Mouse (Mus musculus) megakaryocyte progenitor cell, adult 5-6 weeks (primary cell): Measurements from ENCODE around the gene P2ry6. TPM values are rescaled to one million over a fixed set of nuclear protein-coding genes. Genes with fewer than 3 reads are reported as not detected.

Experiments used
- ATAC-seq: replicated peaks from 2 replicates; pipeline ENCODE4 v1.8.0; 2016; ENCODE audit warnings: mild to moderate bottlenecking, moderate TSS enrichment, inconsistent platforms; ENCODE audit not compliant: poor library complexity
- total RNA-seq, 2 experiments: library from RNA; stranded (forward) in 1 of 2; stranded (reverse) in 1 of 2; fragments of 157-497, 149-512 nt in 1 of 2; fragments of 200-1000 nt in 1 of 2; gene quantifications; 2 replicates each; pipeline versions ENCODE4 v1.2.3 to v1.2.4; 2015 to 2017

Gene P2ry6
- total RNA-seq, 2 experiments from 2014 or later: 0.04 to 0.49 TPM

DNA sequence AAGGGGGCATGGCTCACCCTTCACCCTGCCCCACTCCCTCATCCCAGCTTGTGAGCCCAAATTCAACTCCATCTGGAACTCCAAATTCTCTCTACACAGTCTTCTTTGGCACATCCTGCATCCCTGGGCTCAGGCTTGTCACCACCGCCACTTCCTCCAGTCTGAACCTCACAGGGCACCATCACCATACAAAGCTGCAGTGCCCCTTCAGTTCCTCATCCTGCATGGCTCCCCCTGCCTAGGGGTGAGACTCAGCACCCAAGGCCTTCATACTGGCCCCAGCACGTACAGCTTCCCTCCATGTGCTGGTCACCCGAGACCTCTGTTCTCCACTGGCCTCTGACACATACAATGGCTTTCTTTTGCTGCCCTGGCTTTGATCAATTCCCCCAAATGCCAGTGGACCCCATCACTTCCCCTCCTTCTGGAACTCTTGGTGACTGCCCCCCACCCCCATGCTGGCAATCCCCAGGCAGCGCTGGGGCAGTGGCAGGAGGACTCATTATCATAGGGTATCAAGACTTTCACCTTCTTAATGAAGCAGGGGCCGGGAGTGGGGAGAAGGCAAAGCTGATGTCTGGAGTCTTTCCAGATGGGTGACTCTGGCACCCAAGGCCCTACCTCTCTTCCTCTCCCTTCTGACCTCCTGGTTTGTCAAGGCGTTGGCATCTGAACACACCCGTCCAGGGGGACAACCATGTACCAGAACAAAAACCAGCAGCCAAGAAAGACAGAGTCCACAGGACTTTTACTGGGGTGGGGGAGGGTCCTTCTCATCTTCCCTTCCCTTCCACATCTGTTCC, 55.2 kb downstream of the P2ry6 start:
- ATAC-seq: peak; percentile 50

DNA sequence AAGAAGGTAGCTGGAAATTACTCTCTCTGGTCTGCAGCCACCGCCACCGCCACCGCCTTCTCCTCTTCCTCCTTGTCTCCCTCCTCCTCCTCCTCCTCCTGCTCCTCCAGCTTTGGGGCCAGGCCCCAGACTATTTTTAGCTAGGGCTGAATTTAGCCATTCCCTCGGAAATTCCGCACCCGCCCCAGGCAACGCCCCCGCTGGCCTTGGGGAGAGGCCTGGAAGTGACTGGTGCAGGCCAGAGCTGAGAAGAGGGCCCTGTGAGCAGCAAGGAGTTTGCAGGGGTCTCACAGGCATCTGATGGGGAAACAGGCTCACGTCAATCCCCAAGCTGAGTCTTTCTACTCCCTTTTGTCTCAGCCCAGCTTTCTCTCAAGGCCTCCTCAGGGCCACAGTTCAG, 56.3 kb downstream of the P2ry6 start:
- ATAC-seq: no peak

DNA sequence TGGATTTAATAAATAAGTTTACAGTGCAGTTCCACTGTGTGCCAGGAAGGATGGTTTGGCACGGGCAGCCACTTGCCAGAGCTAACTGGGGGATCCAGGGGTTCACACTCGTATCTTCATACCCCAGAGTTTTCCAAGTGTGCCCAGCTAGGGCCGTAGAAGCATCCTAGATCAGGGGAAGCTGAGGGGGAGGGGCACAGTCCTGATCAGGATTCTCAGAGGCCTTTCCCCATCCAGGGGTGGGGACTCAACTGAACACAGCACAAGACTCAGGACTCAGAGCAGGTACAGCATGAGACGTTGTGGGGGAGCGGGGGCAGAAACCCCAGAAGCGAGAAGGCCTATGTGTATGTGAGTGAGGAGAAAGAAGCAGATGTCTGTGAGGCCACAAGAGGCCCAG, 56.7 kb downstream of the P2ry6 start:
- ATAC-seq: no peak

DNA sequence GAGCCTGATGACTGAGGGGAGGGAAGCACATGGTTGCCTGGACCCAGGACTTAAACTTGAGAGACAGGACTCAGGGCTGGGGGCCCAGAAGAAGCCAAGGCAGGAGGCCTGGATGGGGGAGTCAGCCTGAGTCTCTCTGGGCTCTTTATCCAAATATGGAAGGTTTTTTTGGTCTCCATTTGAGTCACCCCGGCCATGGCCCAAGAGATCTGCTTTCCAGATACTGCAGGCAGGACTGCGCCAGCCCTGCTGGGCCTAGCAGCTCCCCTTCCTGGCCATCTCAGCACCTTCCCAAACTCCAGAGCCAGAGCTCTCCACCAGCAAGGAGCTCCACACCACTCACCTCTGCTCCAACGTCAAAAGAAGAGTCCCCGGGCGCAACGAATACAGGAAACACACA, 57.9 kb downstream of the P2ry6 start:
- ATAC-seq: no peak

DNA sequence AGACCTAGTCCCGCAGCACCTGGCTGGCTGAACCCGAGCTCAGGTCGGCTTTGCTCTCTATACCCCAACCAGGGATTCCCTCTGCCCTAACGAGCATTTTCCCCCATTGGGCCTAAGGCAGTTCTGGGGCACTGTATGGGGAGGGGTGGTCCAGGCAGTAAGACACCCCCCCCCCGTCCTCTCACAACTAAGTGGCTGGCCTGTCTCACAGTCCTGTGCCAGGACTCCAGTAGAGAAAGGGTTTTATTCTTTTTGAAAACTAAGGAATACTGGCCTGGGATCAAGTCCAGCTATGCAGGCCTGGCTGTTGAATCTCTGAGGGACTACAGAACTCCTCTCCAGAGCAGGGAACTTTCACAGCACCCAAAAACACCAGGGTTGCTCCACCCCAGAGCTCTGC, 59.2 kb downstream of the P2ry6 start:
- no peak for ATAC-seq

DNA sequence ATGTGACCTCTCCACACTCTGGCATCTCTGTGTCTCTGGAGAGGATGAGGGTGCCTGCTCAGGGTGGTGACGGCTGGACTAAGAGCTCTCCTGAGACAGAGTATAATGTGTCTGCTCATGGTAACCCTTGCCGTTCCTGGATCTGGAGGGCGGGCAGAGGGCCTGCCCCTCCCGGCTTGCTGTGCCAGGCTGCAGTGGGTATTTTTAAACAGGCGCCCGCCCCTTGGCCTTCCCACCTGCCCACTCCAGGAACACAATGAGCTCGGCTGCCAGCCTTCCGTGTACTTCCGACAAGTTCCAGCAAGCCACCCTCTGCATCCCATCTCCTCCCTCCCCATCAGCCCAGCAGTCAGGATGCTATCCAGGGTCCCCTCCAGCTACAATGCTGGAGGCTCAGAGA, 62.7 kb downstream of the P2ry6 start:
- ATAC-seq: no peak

DNA sequence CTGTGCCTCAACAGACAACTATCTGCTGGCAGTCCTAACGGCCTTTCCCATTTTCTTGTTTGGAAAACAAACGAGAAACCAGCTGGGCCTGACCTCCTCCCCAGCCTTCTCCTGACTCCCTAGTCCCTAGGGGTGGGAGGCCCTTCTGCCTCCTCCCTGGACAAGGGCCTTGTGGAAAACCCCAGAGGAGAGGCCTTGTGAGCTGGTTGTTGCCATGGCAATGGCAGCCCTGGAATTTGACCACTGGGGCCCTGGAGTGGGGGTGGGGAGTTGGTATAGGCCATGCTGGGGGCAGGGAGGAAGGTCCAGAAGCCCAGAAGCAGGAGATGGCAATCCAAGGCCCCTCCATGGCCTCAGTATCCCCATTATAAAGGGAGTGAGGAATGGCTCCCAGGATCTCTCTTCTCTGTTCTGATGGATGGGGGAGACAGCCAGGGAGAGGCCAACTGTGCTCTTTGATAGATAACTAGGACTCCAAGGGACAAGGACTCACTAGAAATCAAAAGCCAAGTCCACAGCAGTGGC, 63.1 kb downstream of the P2ry6 start:
- no peak for ATAC-seq

DNA sequence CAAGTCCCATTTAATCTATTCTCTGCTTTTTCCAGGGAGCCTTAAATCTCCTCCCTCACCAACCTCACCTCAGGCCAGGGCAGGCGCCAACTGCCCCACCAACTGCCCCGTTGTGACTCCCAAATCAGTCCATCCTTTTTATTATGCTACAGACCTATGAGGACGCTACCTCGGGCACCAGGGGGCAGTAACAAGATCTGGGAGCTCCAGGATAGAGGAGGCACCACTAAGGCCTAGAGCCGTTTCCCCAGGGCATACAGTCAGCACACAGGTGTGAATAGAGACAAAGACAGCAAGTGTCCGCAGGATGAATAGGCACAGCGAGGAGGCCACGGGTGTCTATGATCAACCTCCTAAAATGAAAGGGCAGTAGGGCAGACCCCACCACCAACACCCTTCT, 65.9 kb downstream of the P2ry6 start:
- ATAC-seq: peak; percentile 54; the same call in 1 of the 2 replicates

DNA sequence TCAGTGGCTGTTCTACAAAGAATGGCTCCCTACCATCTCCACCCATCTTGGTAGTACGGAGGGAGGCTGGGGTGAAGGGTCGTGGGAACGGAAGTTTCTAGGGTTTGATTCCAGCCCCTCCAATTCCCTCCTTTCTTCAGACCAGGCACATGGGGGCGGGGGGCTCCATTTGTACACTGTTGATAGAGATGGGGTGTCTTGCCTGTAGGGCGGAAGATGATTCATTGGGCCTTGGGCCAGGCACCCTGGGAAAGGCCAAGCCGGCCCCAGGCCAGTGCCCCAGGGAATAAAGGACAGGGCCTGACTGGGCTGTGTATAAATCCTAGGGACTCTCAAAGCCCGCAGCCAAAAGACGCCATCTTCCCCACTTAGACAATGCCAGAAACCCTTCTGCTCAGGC, 66.4 kb downstream of the P2ry6 start:
- no peak for ATAC-seq

DNA sequence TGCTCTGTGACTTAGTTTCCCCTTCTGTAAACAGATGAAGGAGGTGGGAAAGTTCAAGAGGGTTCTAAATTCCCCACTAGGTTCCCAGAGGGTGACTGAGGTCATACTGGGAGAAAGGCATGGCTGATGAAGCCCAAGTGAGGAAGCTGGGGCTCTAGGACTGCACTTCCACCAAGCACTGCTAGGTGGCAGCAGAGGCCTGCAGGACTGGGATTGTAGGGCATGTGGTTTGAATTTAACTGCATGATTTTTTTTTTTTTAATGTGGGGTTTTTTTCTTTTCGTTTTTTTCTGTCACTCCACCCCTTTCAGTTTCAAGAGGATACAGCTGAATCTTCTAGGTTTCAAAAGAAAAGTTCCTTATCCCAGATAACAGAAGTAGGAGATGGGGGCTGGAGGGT, 67.2 kb downstream of the P2ry6 start:
- ATAC-seq: peak; percentile 88

DNA sequence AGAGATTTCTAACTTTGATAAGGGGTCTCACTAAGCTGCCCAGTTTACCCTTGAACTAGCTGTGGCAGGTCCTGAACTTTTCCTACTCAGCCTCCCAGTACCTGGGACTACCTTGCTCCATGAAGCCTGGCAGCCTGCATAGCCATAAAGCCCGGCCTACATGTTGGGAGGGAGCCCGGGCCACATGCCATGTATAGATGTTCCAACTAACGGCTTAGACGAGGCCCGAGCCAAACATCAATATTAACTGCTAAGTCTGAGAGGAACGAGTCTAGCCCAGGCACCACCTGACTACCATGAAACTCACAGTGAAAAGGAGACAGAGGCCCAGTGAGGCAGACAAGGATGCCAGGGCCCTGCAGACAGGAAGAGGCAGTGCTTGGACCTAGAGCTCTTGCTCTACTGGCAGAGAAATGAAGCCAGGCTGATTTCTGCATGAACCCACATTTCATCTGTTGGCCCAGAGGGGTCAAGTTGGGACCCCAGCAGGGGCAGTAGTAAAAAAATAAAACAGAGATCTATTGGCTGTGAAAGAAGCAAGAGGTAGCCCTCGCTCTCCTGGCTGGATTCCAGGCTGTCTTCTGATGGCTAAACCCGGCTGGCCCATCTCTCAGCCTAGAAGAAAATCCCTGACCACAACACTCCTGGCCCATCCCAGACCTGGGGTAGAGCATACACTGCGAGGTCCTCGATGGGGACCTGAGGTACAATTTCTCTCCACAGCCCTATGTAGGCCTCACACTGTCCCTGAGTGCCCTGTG, 68.2 kb downstream of the P2ry6 start:
- ATAC-seq: no peak

DNA sequence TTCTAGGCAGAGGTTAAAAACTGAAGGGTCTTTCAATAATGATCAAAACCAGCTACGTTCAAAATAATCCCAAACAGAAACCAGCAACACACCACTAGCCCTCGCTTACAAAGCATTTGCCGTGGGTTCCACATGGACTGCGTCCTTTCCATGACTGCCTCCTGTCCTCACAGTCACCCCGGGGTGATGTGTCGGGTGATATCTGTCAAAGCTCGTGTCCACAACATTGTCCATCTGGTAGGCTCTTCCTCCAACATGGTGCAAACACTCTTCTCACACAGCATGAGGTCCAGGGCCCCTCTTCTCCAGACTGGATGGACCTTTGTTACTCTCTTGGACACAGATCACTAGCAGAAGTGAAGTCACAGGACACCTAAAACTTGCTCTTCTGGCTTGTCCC, 69.4 kb downstream of the P2ry6 start:
- ATAC-seq: no peak

DNA sequence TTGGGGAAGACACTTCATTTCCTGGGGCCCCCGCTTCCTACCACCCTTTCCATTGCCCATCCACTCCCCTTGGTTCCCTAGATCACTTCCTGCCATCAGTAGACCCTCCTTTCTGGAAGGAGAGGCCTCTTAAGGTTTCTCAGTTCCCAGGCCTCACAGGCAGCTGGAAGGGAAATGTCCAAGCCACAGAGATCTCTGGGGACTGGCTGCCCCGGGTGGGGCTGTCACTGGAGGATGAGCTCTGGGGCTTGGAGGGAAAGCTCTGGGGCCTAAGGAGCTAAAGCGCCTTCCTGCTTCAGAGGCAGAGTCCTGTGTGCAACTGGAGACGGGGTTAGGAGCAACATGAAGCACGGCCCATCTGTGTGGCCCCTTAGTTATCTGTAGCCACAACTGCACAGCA, 69.8 kb downstream of the P2ry6 start:
- ATAC-seq: no peak

DNA sequence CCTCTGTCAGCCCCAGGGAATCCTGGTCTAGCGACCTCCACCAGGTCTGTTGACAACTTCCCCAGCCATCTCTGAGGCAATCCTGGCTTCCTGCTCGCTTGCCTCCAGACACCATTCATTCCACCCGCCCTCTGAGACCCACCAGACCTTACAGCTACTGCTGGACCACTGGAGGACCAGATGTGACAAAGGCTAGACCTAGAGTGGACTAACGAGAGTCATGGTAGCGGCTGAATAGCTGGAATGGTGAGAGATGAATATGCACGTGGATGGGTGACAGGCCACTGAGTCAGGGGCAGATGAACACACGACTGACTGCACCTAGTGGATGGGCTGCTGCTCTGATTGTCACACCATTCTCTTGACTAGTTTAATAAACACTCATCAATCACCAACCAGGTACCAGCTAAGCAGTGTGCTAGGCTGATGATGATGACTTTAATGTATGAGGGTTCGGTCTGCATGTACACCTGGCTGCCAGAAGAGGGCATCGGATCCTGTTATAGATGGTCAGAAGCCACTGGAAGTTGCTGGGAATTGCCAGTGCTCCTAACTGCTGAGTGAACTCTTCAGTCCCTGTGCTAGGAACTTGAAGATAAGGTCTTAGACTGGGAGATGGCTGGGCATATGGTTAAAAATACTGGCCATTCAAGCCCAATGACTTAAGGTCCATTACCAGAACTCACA, 71.9 kb downstream of the P2ry6 start:
- ATAC-seq: peak; percentile 66

DNA sequence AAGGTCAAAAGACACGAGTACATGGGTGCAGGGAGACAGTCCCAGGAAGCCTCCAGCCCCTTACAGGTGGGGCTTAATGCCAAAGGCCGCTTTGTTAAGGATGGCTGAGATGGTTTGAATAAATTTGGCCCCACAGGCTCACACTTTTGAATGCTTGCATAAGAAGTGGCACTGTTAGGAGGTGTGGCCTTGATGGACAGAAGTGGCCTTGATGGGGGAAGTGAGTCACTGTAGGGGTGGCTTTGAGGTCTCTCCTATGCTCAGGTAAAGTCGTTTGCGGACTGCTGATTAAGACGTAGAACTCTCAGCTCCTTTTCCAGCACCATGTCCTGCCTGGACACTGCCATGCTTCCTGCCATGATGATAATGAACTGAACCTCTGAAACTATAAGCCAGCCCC, 76.6 kb downstream of the P2ry6 start:
- no peak for ATAC-seq

DNA sequence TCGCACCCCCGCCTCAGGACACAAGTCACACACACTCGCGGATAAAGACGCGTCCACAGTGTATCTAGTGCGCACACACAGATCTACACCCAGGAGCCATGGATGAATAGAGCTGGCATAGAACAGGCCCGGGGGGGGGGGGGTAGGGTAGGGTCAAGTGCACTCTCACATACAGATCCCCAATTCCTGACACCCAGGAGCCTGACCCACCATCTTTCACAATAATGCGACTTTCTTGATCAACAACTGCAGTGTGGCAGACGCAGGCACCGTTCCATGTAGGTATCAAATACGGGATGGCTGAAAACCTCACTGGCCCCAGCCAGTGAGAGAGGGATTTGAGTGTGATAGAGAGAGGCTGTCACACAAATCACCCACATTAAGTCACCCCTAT, 79.6 kb downstream of the P2ry6 start:
- peak; percentile 26 for ATAC-seq

DNA sequence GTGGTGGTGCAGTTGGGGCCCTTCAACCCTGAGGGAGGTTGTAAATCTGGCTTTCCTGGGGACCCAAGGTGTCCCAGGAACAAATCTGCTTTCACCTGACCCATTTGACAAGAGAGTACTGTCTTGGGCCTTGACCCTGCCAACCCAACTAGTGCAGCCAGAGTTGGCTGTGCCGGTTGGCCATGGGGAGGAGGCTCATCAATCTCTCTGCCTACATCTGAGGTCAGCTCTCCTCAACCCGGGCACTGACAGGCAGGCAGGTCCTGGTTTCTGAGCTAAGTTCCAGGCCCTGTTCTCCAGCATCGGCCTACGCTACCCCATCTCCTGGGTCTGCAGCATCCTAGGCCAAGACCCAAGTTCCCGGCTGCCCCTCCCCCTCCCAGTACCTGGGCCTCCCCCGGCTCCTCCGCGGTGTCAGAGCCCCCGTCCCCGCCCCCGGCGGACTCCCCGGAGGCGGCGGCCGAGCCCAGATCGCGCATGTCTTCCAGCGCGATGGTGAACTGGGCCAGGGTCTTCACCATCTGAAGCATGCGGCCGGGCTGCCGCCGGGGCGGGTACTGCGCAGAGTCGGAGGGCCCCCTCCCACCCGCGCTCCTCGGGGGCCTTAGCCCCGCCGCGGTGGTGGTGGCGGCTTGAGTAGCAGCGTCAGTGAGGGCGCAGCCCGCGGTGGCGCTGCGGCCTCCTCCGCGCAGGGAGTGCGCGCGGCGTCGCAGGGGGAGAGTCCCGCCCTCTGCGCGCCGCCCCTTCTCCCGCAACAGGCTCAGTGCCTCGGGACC, 80.2 kb downstream of the P2ry6 start:
- ATAC-seq: peak; percentile 54

DNA sequence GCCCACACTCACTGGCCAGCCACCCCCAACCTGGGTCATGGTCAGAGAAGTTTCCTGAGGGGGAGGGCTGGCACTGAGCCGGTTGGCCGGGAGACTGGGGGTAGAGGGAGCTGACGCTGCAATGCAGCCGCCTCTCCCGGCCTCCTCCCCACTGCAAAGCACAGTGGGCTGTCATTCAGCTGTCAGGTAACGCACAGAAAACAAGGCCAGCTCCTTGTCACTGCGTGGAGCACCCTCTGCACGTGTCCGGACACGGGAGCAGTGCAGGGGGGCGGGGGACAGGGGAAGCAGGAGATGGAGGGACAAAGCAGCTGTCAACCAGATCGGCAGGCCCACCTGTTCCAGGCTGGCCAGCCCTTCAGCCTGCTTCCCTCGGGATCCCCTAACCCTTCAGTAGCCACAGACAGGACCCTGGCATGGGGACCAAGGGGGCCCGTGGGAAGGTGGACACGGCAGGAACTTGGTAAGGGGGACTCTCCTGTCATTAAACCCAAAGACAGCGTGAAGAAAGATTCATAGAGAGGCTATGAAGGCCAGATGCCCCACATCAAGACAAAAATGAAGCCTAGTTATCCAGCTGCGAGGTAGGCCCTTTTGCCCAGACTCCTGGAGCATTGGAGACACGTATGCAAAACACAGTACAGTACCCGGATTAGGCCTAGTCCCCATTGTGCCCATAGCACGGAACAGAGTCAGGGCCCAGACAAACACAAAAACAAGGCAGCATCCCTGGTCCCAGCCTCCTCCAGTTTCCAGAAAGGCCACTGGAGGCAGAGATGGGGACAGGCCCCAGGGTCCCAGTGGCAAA, 81.0 kb downstream of the P2ry6 start:
- ATAC-seq: 0 out of 2 replicates have a peak, but pooled peaks have one; percentile 20
